Mouse (Mus musculus) lung, embryonic 14.5 days (tissue): ENCODE results near the gene Gprc5d. TPM values are rescaled to one million over a fixed set of nuclear protein-coding genes. Genes with fewer than 3 reads are reported as not detected.
A peak's percentile ranks its signal among the peaks of the same experiment; 100 is the strongest.

Experiments
- ATAC-seq: fragments of 200-750 bp; cut with Nextera tagmentation; 2 replicates; pipeline ENCODE4 v1.8.0; 2017; ENCODE audit warnings: mild to moderate bottlenecking, moderate TSS enrichment, moderate library complexity; ENCODE audit not compliant: insufficient read depth
- DNase-seq: peaks from one replicate; pipeline ENCODE4 v3.0.0-alpha.2; 2015
- H3K27ac ChIP-seq: fragments of 300-500 bp; sonication (generic); 2 replicates; pipeline ENCODE4 v1.5.1; 2014; ENCODE audit warnings: low read depth, mild to moderate bottlenecking, moderate library complexity
- H3K27me3 ChIP-seq: fragments of 300-500 bp; sonication (generic); 2 replicates; pipeline ENCODE4 v1.6.1; 2014; ENCODE audit warnings: low read length, control low read depth; ENCODE audit not compliant: insufficient read depth
- H3K36me3 ChIP-seq: fragments of 300-500 bp; sonication (generic); 2 replicates; pipeline ENCODE4 v1.6.1; 2014; ENCODE audit warnings: control low read depth; ENCODE audit not compliant: insufficient read depth
- H3K4me1 ChIP-seq: fragments of 300-500 bp; sonication (generic); 2 replicates; pipeline ENCODE4 v1.6.1; 2014; ENCODE audit warnings: antibody characterized with exemption, control low read depth; ENCODE audit not compliant: insufficient read depth
- H3K4me2 ChIP-seq: fragments of 300-500 bp; sonication (generic); 2 replicates; pipeline ENCODE4 v1.6.1; 2014; ENCODE audit warnings: mild to moderate bottlenecking
- H3K4me3 ChIP-seq: fragments of 300-500 bp; sonication (generic); 2 replicates; pipeline ENCODE4 v1.5.1; 2014; ENCODE audit warnings: low read depth, low read length
- H3K9ac ChIP-seq: fragments of 300-500 bp; sonication (generic); 2 replicates; pipeline ENCODE4 v1.6.1; 2014
- H3K9me3 ChIP-seq: fragments of 300-500 bp; sonication (generic); 2 replicates; pipeline ENCODE4 v1.6.1; 2016; ENCODE audit warnings: low read depth, low read length, control low read depth
- CTCF ChIP-seq: IDR thresholded peaks from 2 replicates; pipeline ENCODE4 v1.5.1; 2016; ENCODE audit warnings: antibody characterized with exemption, low read depth
- WGBS: fragments of 180-500 bp; shearing (Covaris S2); extraction: QIAGEN DNeasy Blood & Tissue Kit; methylation state at CpG from one replicate; pipeline ENCODE4 v1.1.7; 2014; 5-methylcytosine and 5-hydroxymethylcytosine counted together
- polyA plus RNA-seq: library from polyadenylated mRNA; unstranded; fragments of >200 nt; fragmentation: Nextera tagmentation; extraction: Ambion mirVana; gene quantifications from 2 replicates; pipeline ENCODE4 v1.2.1, GENCODE M21; 2014

Gprc5d gene
- polyA plus RNA-seq: not detected in 2 replicates

DNA sequence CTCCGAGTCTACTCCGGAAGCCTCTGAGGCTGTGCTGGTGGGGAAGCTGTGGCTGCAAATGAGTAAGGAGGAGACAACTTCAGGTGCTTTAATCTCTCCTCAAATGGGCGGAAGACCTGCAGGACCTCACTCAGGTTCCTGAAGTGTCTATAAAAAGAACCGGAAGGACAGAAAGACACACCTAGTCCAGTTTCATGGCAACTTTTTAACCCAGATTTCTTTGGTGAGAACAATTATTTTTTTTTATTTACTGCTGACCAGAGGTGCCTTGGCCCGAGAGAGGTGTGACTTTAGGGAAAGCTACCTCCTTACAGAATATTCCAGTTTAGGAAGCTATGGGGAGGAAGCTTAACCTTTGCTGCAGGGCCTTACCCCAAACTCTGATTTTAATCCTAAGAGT lies at the start of gene Gprc5d:
Gene Gprc5d (minus strand): TSS at position 101 of the 400 bp plus-strand sequence.
- Histone ChIP-seq H3K27me3 (no peaks in the 10 kb centered on the region), H3K27ac (no peak within 1 kb of the TSS), H3K36me3 (no peaks in the 10 kb centered on the region), H3K9ac (no peak within 1 kb of the TSS), H3K4me1 (no peaks in the 10 kb centered on the region), H3K9me3 (no peaks in the 10 kb centered on the region), H3K4me3 (no peak within 1 kb of the TSS), H3K4me2 (no peak within 1 kb of the TSS)
- no peak for TF ChIP-seq CTCF
- WGBS: 84% methylated on average over 5 of the region's 5 CpGs
- DNase-seq: no peak
- no peak for ATAC-seq

- DNase-seq (no peak), ATAC-seq (no peak)
- Histone ChIP-seq H3K4me2 (peak overlapping the region; percentile 91; the same call in 1 of the 2 replicates), H3K27me3 (no peaks in the 10 kb centered on the region), H3K9ac (no peak overlapping the region; the same call in 1 of the 2 replicates), H3K9me3 (no peaks in the 10 kb centered on the region), H3K4me3 (peak overlapping the region; percentile 68; the same call in 1 of the 2 replicates), H3K36me3 (no peaks in the 10 kb centered on the region), H3K4me1 (peaks cover 5% of the 10 kb centered on the region; the same call in 1 of the 2 replicates), H3K27ac (no peak overlapping the region; the same call in 1 of the 2 replicates)
- 59% methylated on average over 5 of the region's 5 CpGs for WGBS
- TF ChIP-seq CTCF: no peak
Observed at GRCm38 (mm10) chr6:135166712-135167111, 48.6 kb upstream of the Gprc5d start.

GRCm38 (mm10) chr6:135166262-135166661 lies 48.2 kb upstream of the Gprc5d start:
- Histone ChIP-seq H3K4me1 (peaks cover 5% of the 10 kb centered on the region; the same call in 1 of the 2 replicates), H3K4me3 (no peak overlapping the region; the same call in 1 of the 2 replicates), H3K4me2 (peak overlapping the region; percentile 18; the same call in 1 of the 2 replicates), H3K9me3 (no peaks in the 10 kb centered on the region), H3K36me3 (no peaks in the 10 kb centered on the region), H3K9ac (no peak overlapping the region; the same call in 1 of the 2 replicates), H3K27me3 (no peaks in the 10 kb centered on the region), H3K27ac (peak overlapping the region; percentile 15; the same call in 1 of the 2 replicates)
- no peak for TF ChIP-seq CTCF
- 85% methylated on average over 3 of the region's 3 CpGs for WGBS
- no peak for DNase-seq
- no peak for ATAC-seq

- Histone ChIP-seq H3K9me3 (no peaks in the 10 kb centered on the region), H3K27me3 (no peaks in the 10 kb centered on the region), H3K9ac (no peak overlapping the region)
Observed at GRCm38 (mm10) chr6:135165706-135166105, 47.6 kb upstream of the Gprc5d start.

GRCm38 (mm10) chr6:135165191-135165590 lies 47.1 kb upstream of the Gprc5d start:
- Histone ChIP-seq H3K9me3 (no peaks in the 10 kb centered on the region), H3K4me1 (peaks cover 5% of the 10 kb centered on the region; the same call in 1 of the 2 replicates), H3K27ac (no peak overlapping the region), H3K4me2 (no peak overlapping the region), H3K27me3 (no peaks in the 10 kb centered on the region), H3K9ac (no peak overlapping the region), H3K36me3 (no peaks in the 10 kb centered on the region), H3K4me3 (no peak overlapping the region)
- 71% methylated on average over 3 of the region's 3 CpGs for WGBS
- TF ChIP-seq CTCF: no peak
- ATAC-seq (no peak), DNase-seq (no peak)

More at GRCm38 (mm10) chr6:135165706-135166105, 47.6 kb upstream of the Gprc5d start:
- Histone ChIP-seq H3K4me1 (peaks cover 5% of the 10 kb centered on the region; the same call in 1 of the 2 replicates), H3K4me2 (no peak overlapping the region; the same call in 1 of the 2 replicates), H3K36me3 (no peaks in the 10 kb centered on the region), H3K27ac (no peak overlapping the region), H3K4me3 (no peak overlapping the region)
- WGBS: 72% methylated on average over 2 of the region's 2 CpGs
- TF ChIP-seq CTCF: no peak
- no peak for ATAC-seq
- DNase-seq: no peak

DNA sequence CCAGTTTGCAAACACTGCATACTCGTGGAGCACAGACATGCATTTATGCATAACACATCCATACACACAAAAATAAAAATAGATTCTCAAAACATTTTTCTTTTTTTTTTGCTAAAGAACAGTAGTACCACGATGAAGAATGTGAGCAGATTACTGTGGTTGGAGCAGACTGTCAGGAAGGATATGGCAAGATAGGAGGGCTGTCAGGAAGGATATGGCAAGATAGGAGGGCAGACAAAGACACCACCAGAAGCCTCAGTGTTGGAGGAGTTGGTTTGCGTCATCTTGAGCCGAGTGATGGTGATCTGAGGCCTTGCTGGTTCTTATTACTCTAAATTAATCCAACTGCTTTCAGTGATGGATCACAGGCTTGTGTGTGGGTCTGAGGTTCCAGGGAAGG lies 44.8 kb upstream of the Gprc5d start:
- DNase-seq (no peak), ATAC-seq (no peak)
- H3K36me3 ChIP-seq: no peaks in the 10 kb centered on the region
- H3K27ac ChIP-seq: no peak overlapping the region
- no peaks in the 10 kb centered on the region for H3K27me3 ChIP-seq
- H3K4me3 ChIP-seq: no peak overlapping the region
- H3K4me1 ChIP-seq: peaks cover 5% of the 10 kb centered on the region; the same call in 1 of the 2 replicates
- no peak overlapping the region for H3K4me2 ChIP-seq
- H3K9me3 ChIP-seq: no peaks in the 10 kb centered on the region
- TF ChIP-seq CTCF: no peak
- 60% methylated on average over 4 of the region's 4 CpGs for WGBS
- H3K9ac ChIP-seq: no peak overlapping the region

DNA sequence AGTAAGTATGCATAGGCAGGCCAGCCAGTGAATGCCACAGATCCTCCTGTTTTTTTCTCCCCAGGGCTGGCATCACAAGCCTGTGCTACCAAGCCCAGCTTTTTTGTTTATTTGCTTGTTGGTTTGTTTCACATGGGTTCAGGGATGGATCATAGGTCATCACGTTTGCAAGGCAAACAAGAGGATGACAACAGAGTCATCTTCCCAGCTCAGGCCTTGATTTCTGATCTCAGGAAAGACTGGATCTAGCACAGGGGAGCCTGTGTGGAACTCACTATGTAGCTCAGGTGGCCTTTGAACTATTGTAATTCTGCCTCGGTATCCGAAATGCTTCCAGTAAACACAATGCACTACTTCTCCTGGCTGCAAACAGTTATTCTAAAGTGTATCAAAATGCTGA lies 44.2 kb upstream of the Gprc5d start:
- no peak for TF ChIP-seq CTCF
- H3K36me3 ChIP-seq: no peaks in the 10 kb centered on the region
- no peak overlapping the region for H3K4me3 ChIP-seq
- no peak overlapping the region for H3K9ac ChIP-seq
- no peak overlapping the region for H3K27ac ChIP-seq
- no peaks in the 10 kb centered on the region for H3K9me3 ChIP-seq
- ATAC-seq (no peak), DNase-seq (no peak)
- 78% methylated on average over 3 of the region's 3 CpGs for whole genome bisulfite sequencing
- no peak overlapping the region for H3K4me2 ChIP-seq
- H3K4me1 ChIP-seq: 0 out of 2 replicates have a peak, but pooled peaks cover 2% of the 10 kb centered on the region
- H3K27me3 ChIP-seq: no peaks in the 10 kb centered on the region
